Mouse (Mus musculus) neural tube, postnatal 0 days (tissue): ENCODE results near the gene Olfr340. TPM values are rescaled to one million over a fixed set of nuclear protein-coding genes. Genes with fewer than 3 reads are reported as not detected.

ENCODE experiments used
- polyA plus RNA-seq: library from polyadenylated mRNA; unstranded; fragments of >200 nt; fragmentation: Nextera tagmentation; extraction: Ambion mirVana; gene quantifications from 2 replicates; pipeline ENCODE4 v1.2.1, GENCODE M21; 2015

The Olfr340 gene
- polyA plus RNA-seq: not detected in 2 replicates

DNA sequence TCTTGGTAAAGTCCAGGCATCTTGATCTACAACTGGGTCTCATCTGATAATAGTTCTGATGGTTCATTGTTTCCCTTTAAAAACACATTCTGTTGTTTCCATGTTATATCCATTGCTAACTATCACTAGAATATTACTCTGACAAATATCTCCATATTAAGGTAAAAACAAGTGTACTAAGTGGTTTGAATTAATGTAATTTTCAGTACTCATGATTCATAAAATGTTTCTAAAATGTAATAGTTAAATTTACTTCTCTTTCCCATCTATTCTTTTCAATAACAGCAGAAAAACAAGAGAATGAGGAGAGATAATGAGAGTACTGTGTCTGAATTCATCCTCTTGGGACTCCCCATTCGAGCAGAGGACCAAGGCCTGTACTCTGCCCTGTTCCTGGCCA, at the start of gene Olfr340:
TSS of gene Olfr340 (plus strand) at position 301 of the 400 bp plus-strand sequence.

GRCm38 (mm10) chr2:36418647-36419046, 33.7 kb upstream of the Olfr340 start, which contains the start of gene Olfr339:
Gene Olfr339, plus strand, starts transcription at chr2:36418947.

GRCm38 (mm10) chr2:36482368-36482767, 30.0 kb downstream of the Olfr340 start, which contains the start of gene Olfr341:
Gene Olfr341, minus strand, starts transcription at chr2:36482468.

Other genes with a start within 250 kb of the Olfr340 start
- 9.2 and 10.2 TPM in 2 replicates for gene Ptgs1, start 222.2 kb upstream of the Olfr340 start, polyA plus RNA-seq
- not detected in 2 replicates for gene Olfr338, start 79.1 kb upstream of the Olfr340 start, polyA plus RNA-seq
- gene Olfr339, start 33.6 kb upstream of the Olfr340 start, polyA plus RNA-seq: not detected in 2 replicates
- gene Olfr341, start 29.9 kb downstream of the Olfr340 start, polyA plus RNA-seq: not detected in 2 replicates
- not detected in 2 replicates for gene Olfr342, start 72.4 kb downstream of the Olfr340 start, polyA plus RNA-seq
- not detected in 2 replicates for gene Olfr344, start 114.1 kb downstream of the Olfr340 start, polyA plus RNA-seq
- not detected in 2 replicates for gene Olfr345, start 187.5 kb downstream of the Olfr340 start, polyA plus RNA-seq
- gene Olfr346, start 233.2 kb downstream of the Olfr340 start, polyA plus RNA-seq: not detected in 2 replicates